Mouse (Mus musculus): ENCODE data around the gene Rgs14.

GRCm38 (mm10) chr13:55329109-55329682, 40.3 kb upstream of the Rgs14 start:
- TF ChIP-seq CTCF (IDR thresholded peaks at IDR 0.05; ENCODE audit: control insufficient read depth, insufficient read depth, insufficient replicate concordance, low read depth, low read length) (no peak), POLR2A (IDR thresholded peaks at IDR 0.05; ENCODE audit: control insufficient read depth, low read depth, low read length) (no peak)
